Mouse (Mus musculus) thymus, adult 18-20 months (tissue): ENCODE results near the gene Gm47969.
"Not testable (repeated sequence)": the region's sequence is repeated elsewhere in the genome, so short reads cannot be mapped to it uniquely, and the experiment has no call there.

Experiments
- DNase-seq, 2 experiments: peaks; one replicate each; pipeline ENCODE4 v3.0.0; 2022; ENCODE audit warnings: mixed read lengths in 2 of 2

Gene Gm47969

DNA sequence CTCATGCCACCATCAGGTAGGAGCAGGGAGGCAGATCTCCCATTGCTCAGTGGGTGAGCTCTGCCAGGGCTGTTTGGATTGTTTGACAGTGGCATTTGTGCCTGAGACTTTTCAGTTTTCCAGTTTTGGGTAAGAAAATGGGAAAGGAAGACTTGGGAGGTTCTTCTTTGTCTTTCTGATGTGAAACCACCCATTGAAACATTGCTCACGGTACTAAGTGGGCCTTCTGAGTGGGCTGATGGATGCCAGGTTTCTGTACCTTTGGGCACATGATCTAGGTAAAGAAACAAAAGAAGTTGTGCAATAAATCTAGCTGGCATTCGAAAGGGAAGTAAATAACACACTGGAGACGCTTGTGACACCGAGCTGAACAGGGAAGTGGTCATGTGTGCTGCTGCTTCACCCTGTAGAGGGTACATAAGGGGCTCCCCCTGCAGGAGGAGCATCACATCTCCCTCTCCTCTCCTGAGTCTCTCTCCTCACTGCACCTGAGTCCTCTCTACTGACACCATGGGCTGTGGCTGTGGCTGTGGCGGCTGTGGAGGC, at the start of gene Gm47969:
Gene Gm47969 (plus strand): TSS at position 51 of the 546 bp plus-strand sequence.
- DNase-seq = no peak

DNA sequence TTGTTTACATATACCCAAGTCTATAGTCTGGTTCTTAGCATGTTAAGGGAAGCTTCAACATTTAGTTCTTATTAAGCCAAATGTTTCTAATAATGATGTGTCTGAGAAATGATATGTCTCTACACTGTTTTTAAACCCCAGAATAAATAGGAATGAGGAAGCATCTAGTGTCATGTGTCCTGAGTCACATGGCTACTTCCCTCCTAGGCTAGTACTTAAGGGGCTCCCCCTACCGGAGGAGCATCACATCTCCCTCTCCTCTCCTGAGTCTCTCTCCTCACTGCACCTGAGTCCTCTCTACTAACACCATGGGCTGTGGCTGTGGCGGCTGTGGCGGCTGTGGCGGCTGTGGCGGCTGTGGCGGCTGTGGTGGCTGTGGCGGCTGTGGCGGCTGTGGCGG, 44.4 kb upstream of the Gm47969 start, which contains the start of gene Gm47959:
Gene Gm47959 (plus strand): TSS at position 243 of the 400 bp plus-strand sequence.
- not testable (repeated sequence) for DNase-seq

DNA sequence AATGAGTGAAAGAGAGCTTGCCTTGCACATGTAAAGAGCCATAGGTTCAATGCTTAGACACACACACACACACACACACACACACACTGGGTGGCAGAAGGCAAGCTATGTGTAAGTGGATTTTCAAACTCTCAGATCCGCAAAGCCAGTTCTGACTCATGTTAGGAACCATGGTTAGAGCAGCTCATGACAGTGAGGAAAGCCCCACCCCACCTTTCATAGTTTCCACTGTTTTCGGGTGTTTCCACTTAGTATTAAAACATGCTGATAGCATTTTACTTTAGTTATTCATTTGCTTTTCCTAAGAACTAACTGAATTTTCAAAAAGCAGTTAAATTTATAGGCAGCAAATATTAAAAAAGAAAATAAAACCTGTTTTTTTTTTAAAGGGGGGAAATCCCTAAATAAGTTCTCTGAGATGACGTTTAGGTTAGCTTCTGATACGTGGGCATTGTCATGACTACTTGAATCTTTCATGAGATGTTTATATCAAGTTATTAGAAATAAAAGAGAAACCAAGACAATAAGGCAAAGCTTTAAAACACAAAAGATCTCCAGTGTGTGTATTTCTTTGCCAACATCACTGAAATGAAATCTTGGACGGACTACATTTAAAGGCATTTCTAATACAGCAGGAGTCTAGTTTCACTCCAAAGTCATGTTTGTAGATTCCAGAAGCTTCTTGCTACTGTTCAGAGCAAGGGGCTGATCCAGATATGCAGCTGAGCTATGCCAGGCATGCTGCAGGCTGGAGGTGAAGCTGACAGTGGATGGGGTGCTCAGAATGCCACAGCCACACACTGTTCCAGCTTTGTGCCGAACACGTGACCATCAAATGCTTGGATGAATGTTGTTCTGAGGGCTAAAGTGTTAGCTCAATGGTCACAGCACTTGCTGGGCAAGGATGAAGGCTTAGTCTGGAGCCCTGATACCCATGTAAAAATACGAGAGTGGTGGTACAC, 38.2 kb upstream of the Gm47969 start:
- no peak for DNase-seq

DNA sequence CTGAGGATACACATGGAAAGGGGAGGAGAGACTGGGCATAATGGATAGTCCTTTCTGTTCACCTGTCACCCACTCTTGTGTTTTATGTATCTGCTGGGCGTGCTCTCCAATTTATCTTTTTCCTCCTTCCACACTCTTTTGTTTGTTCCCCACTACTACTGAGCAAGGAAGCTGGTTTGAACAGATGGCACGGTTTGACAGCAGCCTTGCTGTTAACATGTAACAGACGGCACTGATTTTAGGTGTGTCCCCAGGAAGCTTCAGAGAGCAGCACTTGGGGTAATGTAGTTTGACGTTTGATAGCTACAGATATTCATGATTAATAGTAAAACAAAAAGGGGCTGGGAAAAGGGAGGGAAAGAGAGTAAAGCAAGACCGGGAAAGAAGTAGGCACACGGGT, 37.3 kb upstream of the Gm47969 start:
- no peak for DNase-seq

DNA sequence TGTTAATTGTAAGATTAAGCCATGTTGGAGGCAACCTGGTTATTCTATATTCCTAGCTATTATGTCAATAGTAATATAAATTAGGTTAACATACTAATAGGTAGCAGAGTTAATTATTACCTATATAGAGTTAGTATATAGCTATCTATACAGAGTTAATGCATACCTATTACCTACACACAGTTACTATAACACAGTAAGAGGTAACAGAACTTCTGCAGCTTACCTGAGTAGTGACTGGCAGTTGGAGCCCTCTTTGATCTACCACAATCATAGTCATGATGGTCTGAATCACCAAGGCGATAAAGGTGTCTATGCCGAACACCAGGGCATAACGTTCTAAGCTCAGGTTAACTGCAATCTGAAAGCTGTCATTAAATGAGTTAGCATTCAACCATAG, 30.3 kb upstream of the Gm47969 start:
- DNase-seq = no peak

DNA sequence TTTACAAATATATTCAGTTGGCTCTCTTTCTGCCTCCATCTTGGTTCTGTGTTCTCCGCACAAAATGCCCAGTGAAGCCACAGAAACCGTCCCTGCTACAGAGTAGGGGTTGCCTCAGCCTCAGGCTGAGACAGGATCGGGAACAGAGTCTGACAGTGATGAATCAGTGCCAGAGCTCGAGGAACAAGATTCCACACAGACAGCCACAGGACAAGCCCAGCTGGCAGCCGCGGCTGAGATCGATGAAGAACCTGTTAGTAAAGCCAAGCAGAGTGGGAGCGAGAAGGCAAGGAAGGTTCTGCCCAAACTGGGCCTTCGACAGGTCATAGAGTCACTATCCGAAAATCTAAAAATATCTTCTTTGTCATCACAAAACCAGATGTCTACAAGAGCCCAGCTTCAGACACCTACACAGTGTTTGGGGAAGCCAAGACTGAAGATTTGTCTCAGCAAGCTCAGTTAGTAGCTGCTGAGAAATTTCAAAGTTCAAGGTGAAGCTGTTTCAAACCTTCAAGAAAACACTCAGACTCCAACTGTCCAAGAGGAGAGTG, 29.3 kb upstream of the Gm47969 start:
- no peak for DNase-seq

DNA sequence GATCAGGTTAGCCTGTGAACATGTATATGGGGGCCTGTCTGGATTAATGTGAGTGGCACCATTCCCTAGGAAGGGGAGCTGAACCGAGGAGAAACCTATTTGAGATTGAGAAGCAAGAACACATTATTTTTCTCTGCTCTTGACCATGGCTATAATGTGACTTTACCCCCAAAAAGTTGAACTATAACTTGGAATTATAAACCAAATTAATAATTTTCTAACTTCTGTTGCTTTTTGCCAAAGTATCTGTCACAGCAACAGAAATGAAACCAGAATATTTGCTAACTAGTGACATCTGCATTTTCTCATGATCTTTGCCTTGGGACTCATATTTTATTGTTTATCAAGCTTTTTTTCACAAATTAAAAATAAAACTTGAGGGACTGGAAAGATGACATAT, 28.2 kb upstream of the Gm47969 start:
- no peak for DNase-seq

DNA sequence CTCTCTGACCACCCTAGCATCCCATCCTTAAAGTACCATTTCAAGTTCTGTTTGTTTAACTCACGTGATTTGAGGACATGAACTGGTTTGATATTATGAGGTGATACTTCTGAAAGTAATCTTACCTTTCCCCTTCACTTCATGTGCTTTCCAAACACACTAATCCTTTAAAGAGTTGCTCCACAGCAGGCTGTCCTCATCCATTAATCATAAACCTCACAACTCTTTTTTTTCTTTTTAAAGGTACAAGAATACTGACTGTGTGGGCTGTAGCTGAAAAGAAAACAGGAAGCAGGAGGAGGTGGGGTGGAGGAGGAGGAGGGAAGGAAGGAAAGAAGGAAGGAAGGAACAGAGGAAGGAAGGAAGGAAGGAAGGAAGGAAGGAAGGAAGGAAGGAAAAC, 12.8 kb upstream of the Gm47969 start:
- DNase-seq = no peak

DNA sequence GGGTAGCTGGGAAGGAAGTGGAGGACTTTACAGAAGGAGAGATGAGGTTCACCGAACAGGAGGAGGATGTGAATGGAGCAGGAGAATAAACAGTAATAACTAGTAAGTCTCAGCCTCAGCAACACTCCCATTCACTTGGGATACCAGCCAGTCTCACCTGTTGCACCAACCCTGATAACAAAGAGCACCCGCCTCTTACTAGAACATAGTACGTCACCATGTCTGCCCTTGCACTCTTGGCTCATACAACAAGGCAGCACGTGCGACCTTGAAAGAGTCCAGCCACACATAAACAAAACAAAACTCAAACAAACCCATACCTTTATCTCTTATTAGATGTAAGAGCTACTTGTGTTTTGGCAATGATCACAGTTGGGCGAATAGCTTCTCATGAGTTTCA, 12.2 kb upstream of the Gm47969 start:
- DNase-seq = no peak

DNA sequence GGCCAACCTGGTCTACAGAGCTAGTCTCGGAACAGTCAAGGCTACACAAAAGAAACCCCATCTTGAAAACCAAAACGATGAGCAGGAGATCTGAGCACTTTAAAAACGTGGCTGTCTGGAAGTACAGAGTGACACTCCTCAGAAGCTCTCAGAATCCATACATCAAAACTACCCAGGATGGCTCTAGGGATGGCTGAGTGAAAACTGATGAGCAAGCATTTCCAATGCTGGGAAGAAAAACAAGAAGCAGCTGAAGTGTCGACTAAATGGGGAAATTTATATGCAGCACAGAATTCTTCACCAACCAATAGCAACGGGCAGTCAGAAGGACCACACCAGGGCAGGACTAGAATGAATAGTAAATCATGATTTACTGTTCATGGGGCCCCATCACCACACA, 10.2 kb upstream of the Gm47969 start:
- DNase-seq = no peak

DNA sequence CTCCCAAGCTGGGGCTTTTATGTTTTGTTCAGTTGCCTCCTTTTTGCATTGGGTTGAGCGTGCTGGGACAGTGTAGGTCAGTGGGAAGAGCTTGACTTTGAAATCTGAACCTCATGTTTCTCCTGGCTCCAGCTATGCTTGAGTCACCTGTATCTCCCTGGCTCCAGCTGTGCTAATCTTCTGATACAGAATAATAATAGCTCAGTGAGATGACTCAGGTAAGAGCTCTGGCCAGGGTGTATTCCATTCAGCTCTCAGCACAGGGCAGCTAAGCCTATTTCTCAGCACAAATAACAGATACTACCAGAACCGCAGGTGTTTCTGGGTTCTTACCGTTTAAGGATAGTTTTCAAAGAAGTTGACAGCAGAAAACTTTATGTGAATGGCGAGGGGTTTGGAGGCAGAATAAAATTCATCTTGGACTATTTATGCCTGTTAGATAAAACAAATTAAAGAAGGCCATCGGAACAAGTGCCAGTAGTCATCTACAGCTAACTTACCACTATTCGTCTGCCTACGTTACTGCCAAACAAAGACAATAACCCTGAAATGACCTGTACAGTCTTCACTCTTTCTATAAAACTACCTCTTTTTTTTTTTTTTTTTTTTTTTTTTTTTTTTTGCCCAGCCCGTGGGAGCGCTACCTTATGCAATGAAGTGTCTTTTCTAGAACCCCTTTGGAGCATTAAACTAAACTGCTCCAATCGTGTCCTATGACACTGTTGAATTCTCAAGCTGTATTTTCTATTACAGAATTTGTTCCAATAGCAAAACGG, 7.7 kb upstream of the Gm47969 start:
- no peak for DNase-seq

DNA sequence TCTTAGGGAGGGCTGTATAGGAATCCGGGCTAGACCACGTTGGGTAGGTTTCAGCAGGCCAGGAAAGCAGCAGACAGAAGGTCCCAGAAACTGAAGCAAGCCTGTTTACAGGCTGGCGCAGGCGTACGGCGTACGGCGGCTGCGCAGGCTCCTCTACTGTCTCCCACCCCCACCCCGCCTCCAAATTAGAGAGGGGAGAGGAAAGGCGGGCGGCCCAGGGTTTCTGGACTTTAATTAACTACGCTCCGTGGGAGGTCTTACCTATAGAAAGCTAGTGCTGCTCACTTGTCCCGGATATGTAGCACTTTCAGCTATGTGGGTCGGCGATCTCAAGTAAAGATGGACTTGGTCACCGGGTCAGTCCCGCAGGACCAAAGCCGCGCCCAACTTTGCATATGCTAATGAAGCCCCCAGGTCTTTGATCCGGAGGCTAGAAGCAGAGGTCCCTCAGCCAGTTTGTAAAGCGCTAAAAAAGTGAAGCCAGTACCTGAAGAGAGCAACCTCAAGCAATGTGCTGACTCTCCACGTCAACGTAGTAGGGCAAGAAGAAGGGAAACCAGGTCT, 6.5 kb upstream of the Gm47969 start, which contains the start of gene Slc19a3:
Gene Slc19a3 (minus strand): TSS at position 340 of the 564 bp plus-strand sequence.
- no peak for DNase-seq

DNA sequence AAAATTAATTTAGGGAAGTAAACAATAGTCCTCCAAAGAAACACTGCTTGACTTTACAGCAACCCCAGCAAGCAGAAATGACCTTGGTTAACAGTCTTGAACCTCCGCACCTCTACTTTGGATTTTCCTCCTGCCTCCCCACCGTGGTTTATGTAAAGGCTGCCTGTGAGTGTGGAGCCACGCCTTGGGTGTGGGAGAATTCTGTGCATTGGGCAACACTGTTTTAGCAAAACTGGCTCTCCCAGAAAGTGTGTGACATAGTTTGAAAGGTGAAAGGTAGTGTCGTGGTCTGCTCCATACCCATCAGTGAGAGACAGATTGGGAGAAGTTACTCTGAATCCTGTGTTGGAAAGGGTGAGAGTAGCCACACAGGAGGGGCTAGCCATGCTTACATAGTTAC, 5.7 kb upstream of the Gm47969 start:
- no peak for DNase-seq

DNA sequence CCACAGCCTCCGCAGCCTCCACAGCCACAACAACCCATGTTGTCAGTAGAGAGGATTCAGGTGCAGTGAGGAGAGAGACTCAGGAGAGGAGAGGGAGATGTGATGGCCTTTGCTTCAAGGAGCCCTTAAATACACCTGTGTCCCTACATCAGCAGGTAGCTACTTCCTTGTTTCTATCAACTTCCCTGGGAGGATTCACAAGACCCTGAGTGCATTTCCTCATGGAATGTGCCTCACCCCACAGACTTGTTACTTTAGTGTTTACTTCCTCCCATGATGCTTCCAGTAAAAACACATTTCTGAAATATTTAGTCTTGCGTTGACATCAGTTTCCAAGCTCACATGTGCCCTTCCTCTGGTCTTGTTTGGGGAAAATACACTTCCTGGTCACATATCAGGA, 2.4 kb upstream of the Gm47969 start, which contains the start of gene Krtap28-10:
Gene Krtap28-10 (minus strand): TSS at position 101 of the 400 bp plus-strand sequence.
- DNase-seq = no peak

DNA sequence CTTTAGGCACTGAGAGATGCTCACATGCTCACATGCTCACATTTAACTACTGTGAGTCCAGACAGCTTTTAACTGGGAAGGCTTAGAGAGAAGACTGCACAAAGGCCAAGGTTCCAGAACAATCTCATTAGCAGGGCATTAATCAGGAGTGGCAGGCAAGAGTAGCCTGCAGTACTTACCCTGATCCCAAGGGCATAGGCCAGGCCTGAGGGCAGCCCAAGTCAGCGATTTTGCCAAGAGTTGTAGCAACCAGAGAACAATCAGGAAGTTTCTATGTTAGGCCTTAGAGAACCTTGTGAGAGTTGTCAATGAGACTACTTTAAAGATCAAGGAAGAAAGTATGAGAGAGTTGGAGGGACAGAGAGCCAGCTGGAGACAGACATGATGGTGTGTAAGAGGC, 13.7 kb downstream of the Gm47969 start:
- no peak for DNase-seq

DNA sequence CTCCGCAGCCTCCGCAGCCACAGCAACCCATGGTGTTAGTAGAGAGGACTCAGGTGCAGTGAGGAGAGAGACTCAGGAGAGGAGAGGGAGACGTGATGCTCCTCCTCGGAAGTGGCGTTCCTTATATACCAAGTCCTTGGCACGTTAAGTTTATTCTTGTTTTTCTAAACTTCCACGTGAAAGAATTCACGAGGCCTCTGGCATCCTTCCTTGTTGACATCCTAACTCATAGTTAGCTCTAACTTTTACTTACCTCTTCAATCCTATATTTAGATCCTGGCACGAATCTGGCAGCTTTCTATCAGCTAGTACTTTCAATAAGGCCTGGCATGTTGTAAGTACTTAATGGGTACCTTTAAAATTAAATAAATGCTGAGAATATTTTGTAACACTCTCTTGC, 14.5 kb downstream of the Gm47969 start, which contains the start of gene A030005K14Rik:
Gene A030005K14Rik (minus strand): TSS at position 101 of the 400 bp plus-strand sequence.
- no peak for DNase-seq

DNA sequence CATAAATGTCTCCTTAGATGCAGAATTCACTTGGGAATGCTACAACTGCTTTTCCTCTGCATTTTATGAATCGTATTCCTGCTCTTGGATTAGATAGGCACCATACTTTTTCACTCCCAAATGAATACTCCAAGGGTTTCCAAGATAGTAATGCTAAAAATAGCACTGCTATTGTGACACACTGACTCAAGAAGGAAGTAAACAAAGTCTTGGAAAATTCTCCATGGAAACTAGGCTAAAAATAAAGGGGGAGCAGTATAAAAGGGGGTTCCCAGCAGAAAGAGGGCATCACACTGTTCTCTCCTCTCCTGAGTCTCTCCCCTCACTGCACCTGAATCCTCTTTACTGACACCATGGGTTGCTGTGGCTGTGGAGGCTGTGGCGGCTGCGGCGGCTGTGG, 15.9 kb downstream of the Gm47969 start, which contains the start of gene Krtap28-13:
Gene Krtap28-13 (plus strand): TSS at position 288 of the 400 bp plus-strand sequence.
- DNase-seq = no peak

DNA sequence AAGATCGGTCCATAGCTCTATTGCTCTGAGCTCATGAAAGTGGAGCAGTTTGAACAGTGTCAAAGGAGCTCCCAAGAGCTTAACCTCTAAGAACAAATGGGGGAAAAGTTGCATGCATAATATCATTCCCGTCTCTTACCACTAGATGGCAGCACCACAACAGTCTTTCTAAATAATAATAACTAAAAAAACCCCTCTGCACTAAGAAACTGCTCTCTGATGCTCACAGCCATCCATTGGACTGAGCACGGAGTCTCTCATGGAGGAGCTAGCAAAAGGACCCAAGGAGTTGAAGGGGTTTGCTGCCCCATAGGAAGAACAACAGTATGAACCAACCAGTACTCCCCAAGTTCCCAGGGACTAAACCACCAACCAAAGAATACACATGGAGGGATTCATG, 20.1 kb downstream of the Gm47969 start:
- no peak for DNase-seq

DNA sequence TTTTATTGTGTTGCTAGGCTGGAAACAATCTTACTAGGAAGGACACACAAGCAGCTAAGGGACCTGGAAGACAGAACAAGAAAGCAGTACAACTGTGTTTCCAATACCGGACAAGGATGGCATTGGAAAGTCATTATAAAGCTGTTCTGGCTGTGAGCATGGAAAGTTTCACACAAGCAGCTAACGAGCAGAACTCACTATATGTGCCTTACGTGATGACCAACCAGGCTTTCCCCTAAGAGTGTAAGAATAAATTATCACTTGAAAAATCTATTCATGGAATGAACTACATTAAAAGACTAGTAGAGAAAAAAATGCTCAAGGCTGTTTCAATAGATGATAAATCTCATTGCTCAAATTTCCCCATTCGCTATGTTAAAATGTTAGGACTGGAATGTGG, 21.8 kb downstream of the Gm47969 start:
- no peak for DNase-seq

DNA sequence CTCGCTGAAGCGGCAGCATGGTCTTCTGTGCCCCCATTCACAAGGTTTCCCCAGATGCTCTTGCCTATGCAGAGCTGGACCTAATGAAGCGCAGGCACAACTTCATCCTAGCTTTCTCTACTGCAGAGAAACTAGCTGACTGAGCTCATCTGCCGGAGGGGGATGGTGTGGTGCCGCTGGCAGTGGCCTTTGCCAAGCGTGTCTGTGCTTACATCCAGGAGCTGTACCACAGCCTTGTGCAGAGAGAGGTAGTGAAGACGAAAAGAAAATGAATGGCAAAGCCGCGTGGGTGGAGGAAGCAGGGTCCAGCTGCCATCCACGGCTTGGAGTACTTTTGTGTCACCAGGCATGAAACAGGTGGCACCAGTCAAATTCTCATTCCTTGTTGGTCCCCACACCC, 22.5 kb downstream of the Gm47969 start:
- no peak for DNase-seq

DNA sequence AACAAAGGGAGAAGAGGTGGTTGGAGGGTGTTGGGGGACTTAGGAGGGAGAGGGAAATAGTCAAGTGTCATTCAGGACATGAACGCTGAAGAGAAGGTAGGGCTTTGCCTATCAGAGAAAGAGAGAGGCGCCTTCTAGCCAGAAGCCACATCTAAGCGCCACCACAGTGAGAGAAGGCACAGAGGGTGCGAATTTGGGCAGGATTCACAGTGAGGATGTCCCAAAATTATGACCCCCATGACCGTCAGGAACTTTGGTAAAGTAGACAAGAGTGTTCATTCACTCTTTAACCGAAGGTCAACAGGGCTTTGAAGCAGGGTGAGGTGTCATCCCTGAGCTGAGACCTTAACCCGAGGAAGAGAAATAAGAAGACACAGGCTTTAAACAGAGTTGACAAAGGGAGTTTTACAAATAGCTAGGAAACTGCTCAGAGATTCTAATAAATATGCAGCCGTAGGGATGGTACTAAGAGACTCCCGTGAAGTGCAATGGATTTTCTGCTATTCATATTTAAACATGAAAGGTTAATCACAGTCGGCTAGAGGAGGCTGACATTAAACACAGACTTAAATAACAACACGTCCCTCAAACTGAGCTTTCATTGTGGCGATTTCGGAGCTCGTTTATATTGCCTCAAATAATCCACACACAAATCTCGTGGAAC, 30.9 kb downstream of the Gm47969 start:
- no peak for DNase-seq
